Mouse (Mus musculus) midbrain, embryonic 14.5 days (tissue): ENCODE results near the gene Cadps2. TPM values are rescaled to one million over a fixed set of nuclear protein-coding genes. Genes with fewer than 3 reads are reported as not detected.
A peak's percentile ranks its signal among the peaks of the same experiment; 100 is the strongest.

ENCODE experiments used
- ATAC-seq: fragments of 200-750 bp; cut with Nextera tagmentation; 2 replicates; pipeline ENCODE4 v1.8.0; 2017; ENCODE audit warnings: moderate number of reproducible peaks, moderate library complexity; ENCODE audit not compliant: low FRiP score, low TSS enrichment
- DNase-seq: peaks from one replicate; pipeline ENCODE4 v3.0.0-alpha.2; 2015
- H3K27ac ChIP-seq: fragments of 300-500 bp; sonication (generic); replicated peaks from 2 replicates; pipeline ENCODE4 v1.5.1; 2014; ENCODE audit warnings: mild to moderate bottlenecking, low read depth, low read length, moderate library complexity
- H3K27me3 ChIP-seq: fragments of 300-500 bp; sonication (generic); 2 replicates; pipeline ENCODE4 v1.6.1; 2014; ENCODE audit warnings: low read length, control low read depth, mixed read lengths; ENCODE audit not compliant: control insufficient read depth, insufficient read depth
- H3K36me3 ChIP-seq: fragments of 300-500 bp; sonication (generic); 2 replicates; pipeline ENCODE4 v1.6.1; 2014; ENCODE audit warnings: low read length, control low read depth; ENCODE audit not compliant: control insufficient read depth, insufficient read depth
- H3K4me1 ChIP-seq: fragments of 300-500 bp; sonication (generic); 2 replicates; pipeline ENCODE4 v1.6.1; 2014; ENCODE audit warnings: mild to moderate bottlenecking, antibody characterized with exemption, low read length, control low read depth; ENCODE audit not compliant: control insufficient read depth, insufficient read depth
- H3K4me2 ChIP-seq: fragments of 300-500 bp; sonication (generic); 2 replicates; pipeline ENCODE4 v1.6.1; 2014; ENCODE audit warnings: mild to moderate bottlenecking, low read length, moderate library complexity
- H3K4me3 ChIP-seq: fragments of 300-500 bp; sonication (generic); replicated peaks from 2 replicates; pipeline ENCODE4 v1.5.1; 2014; ENCODE audit warnings: low read depth, low read length
- H3K9ac ChIP-seq: fragments of 300-500 bp; sonication (generic); replicated peaks from 2 replicates; pipeline ENCODE4 v1.6.1; 2014; ENCODE audit warnings: mild to moderate bottlenecking, low read length, moderate library complexity
- H3K9me3 ChIP-seq: fragments of 300-500 bp; sonication (generic); 2 replicates; pipeline ENCODE4 v1.6.1; 2016; ENCODE audit warnings: low read length, control low read depth, mixed read lengths; ENCODE audit not compliant: control insufficient read depth
- WGBS: fragments of 180-500 bp; shearing (Covaris S2); extraction: QIAGEN DNeasy Blood & Tissue Kit; methylation state at CpG from one replicate; pipeline ENCODE4 v1.1.7; 2014; 5-methylcytosine and 5-hydroxymethylcytosine counted together
- polyA plus RNA-seq: library from polyadenylated mRNA; unstranded; fragments of >200 nt; fragmentation: Nextera tagmentation; extraction: Ambion mirVana; gene quantifications from 2 replicates; pipeline ENCODE4 v1.2.1, GENCODE M21; 2014

The Cadps2 gene
- polyA plus RNA-seq, 1 experiment from 2014 or later, result 9.5 TPM

- Histone ChIP-seq H3K4me2 (no peak overlapping the region), H3K36me3 (no peaks in the 10 kb centered on the region), H3K9me3 (no peaks in the 10 kb centered on the region), H3K27ac (no peak overlapping the region), H3K4me1 (no peaks in the 10 kb centered on the region), H3K9ac (no peak overlapping the region), H3K4me3 (no peak overlapping the region), H3K27me3 (no peaks in the 10 kb centered on the region)
- no peak for ATAC-seq
- 91% methylated on average over 11 of the region's 11 CpGs for WGBS
- DNase-seq, result no peak
Observed at GRCm38 (mm10) chr6:23853464-23853863, 14.2 kb upstream of the Cadps2 start.

GRCm38 (mm10) chr6:23840001-23840400 is 780 bp upstream of the Cadps2 start:
- 0 out of 2 replicates have a peak, but pooled peaks cover 5% of the 10 kb centered on the region for H3K4me1 ChIP-seq
- no peaks in the 10 kb centered on the region for H3K36me3 ChIP-seq
- peak overlapping the region; percentile 68 for H3K4me3 ChIP-seq
- peak overlapping the region; percentile 94 for H3K4me2 ChIP-seq
- peak; percentile 68 for DNase-seq
- H3K27ac ChIP-seq, result no peak overlapping the region
- H3K9ac ChIP-seq, result no peak overlapping the region
- no peaks in the 10 kb centered on the region for H3K9me3 ChIP-seq
- 1% methylated on average over 15 of the region's 15 CpGs for WGBS
- no peak for ATAC-seq
- peaks cover 17% of the 10 kb centered on the region; the same call in 1 of the 2 replicates for H3K27me3 ChIP-seq

GRCm38 (mm10) chr6:23838401-23839008 is 716 bp downstream of the Cadps2 start:
- Histone ChIP-seq H3K4me1 (0 out of 2 replicates have a peak, but pooled peaks cover 5% of the 10 kb centered on the region), H3K9me3 (no peaks in the 10 kb centered on the region), H3K27ac (no peak overlapping the region), H3K4me3 (peak overlapping the region; percentile 68), H3K9ac (peak overlapping the region; percentile 58), H3K27me3 (peaks cover 17% of the 10 kb centered on the region; the same call in 1 of the 2 replicates), H3K4me2 (peak overlapping the region; percentile 94), H3K36me3 (no peaks in the 10 kb centered on the region)
- peak; percentile 60 for ATAC-seq
- DNase-seq, result no peak
- WGBS, result 1% methylated on average over 35 of the region's 35 CpGs

- H3K27me3 ChIP-seq, result peaks cover 17% of the 10 kb centered on the region; the same call in 1 of the 2 replicates
- no peak overlapping the region for H3K27ac ChIP-seq
- 95% methylated on average over 7 of the region's 7 CpGs for WGBS
- DNase-seq, result no peak
- H3K36me3 ChIP-seq, result no peaks in the 10 kb centered on the region
- no peak overlapping the region for H3K9ac ChIP-seq
- 0 out of 2 replicates have a peak, but pooled peaks cover 5% of the 10 kb centered on the region for H3K4me1 ChIP-seq
- no peak overlapping the region for H3K4me3 ChIP-seq
- H3K4me2 ChIP-seq, result no peak overlapping the region; the same call in 1 of the 2 replicates
- ATAC-seq, result no peak
- H3K9me3 ChIP-seq, result no peaks in the 10 kb centered on the region
Observed at GRCm38 (mm10) chr6:23837631-23838030, 1.6 kb downstream of the Cadps2 start.

- Histone ChIP-seq H3K4me1 (0 out of 2 replicates have a peak, but pooled peaks cover 5% of the 10 kb centered on the region), H3K4me3 (no peak overlapping the region), H3K27ac (no peak overlapping the region), H3K9ac (no peak overlapping the region), H3K36me3 (no peaks in the 10 kb centered on the region), H3K9me3 (no peaks in the 10 kb centered on the region), H3K4me2 (0 out of 2 replicates have a peak overlapping the region, but pooled peaks have one; percentile 4), H3K27me3 (peaks cover 17% of the 10 kb centered on the region; the same call in 1 of the 2 replicates)
- 94% methylated on average over 5 of the region's 5 CpGs for WGBS
- no peak for ATAC-seq
- DNase-seq, result no peak
Observed at GRCm38 (mm10) chr6:23837127-23837526, 2.1 kb downstream of the Cadps2 start.

- H3K4me1 ChIP-seq, result 0 out of 2 replicates have a peak, but pooled peaks cover 5% of the 10 kb centered on the region
- peaks cover 17% of the 10 kb centered on the region; the same call in 1 of the 2 replicates for H3K27me3 ChIP-seq
- ATAC-seq (no peak), DNase-seq (no peak)
- H3K27ac ChIP-seq, result no peak overlapping the region
- 55% methylated on average over 2 of the region's 2 CpGs for WGBS
- H3K36me3 ChIP-seq, result no peaks in the 10 kb centered on the region
- H3K9ac ChIP-seq, result no peak overlapping the region
- no peak overlapping the region for H3K4me2 ChIP-seq
- no peaks in the 10 kb centered on the region for H3K9me3 ChIP-seq
- H3K4me3 ChIP-seq, result no peak overlapping the region
Observed at GRCm38 (mm10) chr6:23836694-23837093, 2.5 kb downstream of the Cadps2 start.

- Histone ChIP-seq H3K9ac (no peak overlapping the region), H3K4me3 (no peak overlapping the region), H3K36me3 (no peaks in the 10 kb centered on the region), H3K27ac (no peak overlapping the region), H3K27me3 (peaks cover 17% of the 10 kb centered on the region; the same call in 1 of the 2 replicates), H3K9me3 (no peaks in the 10 kb centered on the region), H3K4me2 (no peak overlapping the region), H3K4me1 (0 out of 2 replicates have a peak, but pooled peaks cover 5% of the 10 kb centered on the region)
- DNase-seq (no peak), ATAC-seq (no peak)
- WGBS, result 93% methylated on average over 4 of the region's 4 CpGs
Observed at GRCm38 (mm10) chr6:23835552-23835951, 3.7 kb downstream of the Cadps2 start.

GRCm38 (mm10) chr6:23830741-23831140 is 8.5 kb downstream of the Cadps2 start:
- no peak for ATAC-seq
- Histone ChIP-seq H3K9ac (no peak overlapping the region), H3K36me3 (no peaks in the 10 kb centered on the region), H3K4me3 (no peak overlapping the region), H3K4me1 (no peaks in the 10 kb centered on the region), H3K9me3 (no peaks in the 10 kb centered on the region), H3K27ac (no peak overlapping the region), H3K4me2 (no peak overlapping the region), H3K27me3 (no peaks in the 10 kb centered on the region)
- DNase-seq, result no peak
- WGBS, result 38% methylated on average over 3 of the region's 3 CpGs

- Histone ChIP-seq H3K4me3 (no peak overlapping the region), H3K27ac (no peak overlapping the region), H3K36me3 (no peaks in the 10 kb centered on the region), H3K4me1 (no peaks in the 10 kb centered on the region), H3K9me3 (no peaks in the 10 kb centered on the region), H3K27me3 (no peaks in the 10 kb centered on the region), H3K9ac (no peak overlapping the region), H3K4me2 (no peak overlapping the region)
- ATAC-seq, result no peak
- no peak for DNase-seq
- 86% methylated on average over 2 of the region's 2 CpGs for WGBS
Observed at GRCm38 (mm10) chr6:23829338-23829737, 9.9 kb downstream of the Cadps2 start.
